Mouse (Mus musculus) midbrain, embryonic 12.5 days (tissue): ENCODE results near the gene 3100002H09Rik. TPM values are rescaled to one million over a fixed set of nuclear protein-coding genes. Genes with fewer than 3 reads are reported as not detected.

Source experiments
- ATAC-seq: fragments of 200-750 bp; cut with Nextera tagmentation; 2 replicates; pipeline ENCODE4 v1.8.0; 2017; ENCODE audit warnings: low read depth, moderate TSS enrichment, moderate library complexity; ENCODE audit not compliant: low FRiP score
- H3K27ac ChIP-seq: fragments of 300-500 bp; sonication (generic); replicated peaks from 2 replicates; pipeline ENCODE4 v1.5.1; 2016; ENCODE audit warnings: mild to moderate bottlenecking
- H3K27me3 ChIP-seq: fragments of 300-500 bp; sonication (generic); 2 replicates; pipeline ENCODE4 v1.6.1; 2016; ENCODE audit warnings: mild to moderate bottlenecking
- H3K36me3 ChIP-seq: fragments of 300-500 bp; sonication (generic); 2 replicates; pipeline ENCODE4 v1.6.1; 2016
- H3K4me1 ChIP-seq: fragments of 300-500 bp; sonication (generic); 2 replicates; pipeline ENCODE4 v1.6.1; 2016
- H3K4me2 ChIP-seq: fragments of 300-500 bp; sonication (generic); replicated peaks from 2 replicates; pipeline ENCODE4 v1.6.1; 2016; ENCODE audit warnings: mild to moderate bottlenecking, moderate library complexity
- H3K4me3 ChIP-seq: fragments of 300-500 bp; sonication (generic); 2 replicates; pipeline ENCODE4 v1.5.1; 2016; ENCODE audit warnings: mild to moderate bottlenecking
- H3K9ac ChIP-seq: fragments of 300-500 bp; sonication (generic); replicated peaks from 2 replicates; pipeline ENCODE4 v1.6.1; 2016; ENCODE audit warnings: mild to moderate bottlenecking, moderate library complexity
- H3K9me3 ChIP-seq: fragments of 300-500 bp; sonication (generic); 2 replicates; pipeline ENCODE4 v1.6.1; 2016; ENCODE audit warnings: mild to moderate bottlenecking
- whole genome bisulfite sequencing: fragments of 180-500 bp; shearing (Covaris S2); methylation state at CpG from one replicate; pipeline ENCODE4 v1.1.7; 2016; 5-methylcytosine and 5-hydroxymethylcytosine counted together
- polyA plus RNA-seq: library from polyadenylated mRNA; unstranded; fragments of >200 nt; fragmentation: Nextera tagmentation; extraction: Ambion mirVana; gene quantifications from 2 replicates; pipeline ENCODE4 v1.2.1, GENCODE M21; 2016

3100002H09Rik gene
- 1.1 and 1.6 TPM in 2 replicates for polyA plus RNA-seq

GRCm38 (mm10) chr4:124610703-124611102 is at the start of gene 3100002H09Rik:
Gene 3100002H09Rik, minus strand, starts transcription at chr4:124610803.
- Histone ChIP-seq H3K4me2 (no peak within 1 kb of the TSS), H3K9ac (no peak within 1 kb of the TSS), H3K27ac (no peak within 1 kb of the TSS), H3K4me1 (peaks cover 12% of the 10 kb centered on the region), H3K4me3 (no peak within 1 kb of the TSS), H3K36me3 (no peaks in the 10 kb centered on the region), H3K9me3 (no peaks in the 10 kb centered on the region), H3K27me3 (peaks cover 22% of the 10 kb centered on the region; the same call in 1 of the 2 replicates)
- 78% methylated on average over 2 of the region's 2 CpGs for WGBS
- ATAC-seq = no peak

- Histone ChIP-seq H3K27me3 (peaks cover 86% of the 10 kb centered on the region), H3K9me3 (no peaks in the 10 kb centered on the region), H3K9ac (peak overlapping the region; percentile 81), H3K4me3 (peak overlapping the region; percentile 53), H3K4me1 (peaks cover 60% of the 10 kb centered on the region), H3K4me2 (peak overlapping the region; percentile 95), H3K36me3 (no peaks in the 10 kb centered on the region), H3K27ac (peak overlapping the region; percentile 54; the same call in 1 of the 2 replicates)
- under 1% methylated on average over 61 of the region's 68 CpGs for WGBS
- no peak for ATAC-seq
These were observed 48.9 kb upstream of the 3100002H09Rik start for GRCm38 (mm10) chr4:124659251-124660217.

GRCm38 (mm10) chr4:124658412-124658851 is 47.8 kb upstream of the 3100002H09Rik start:
- Histone ChIP-seq H3K9ac (peak overlapping the region; percentile 63), H3K4me3 (peak overlapping the region; percentile 53), H3K27me3 (peaks cover 86% of the 10 kb centered on the region), H3K9me3 (no peaks in the 10 kb centered on the region), H3K4me1 (peaks cover 51% of the 10 kb centered on the region), H3K36me3 (no peaks in the 10 kb centered on the region), H3K4me2 (peak overlapping the region; percentile 95), H3K27ac (peak overlapping the region; percentile 73)
- WGBS = under 1% methylated on average over 39 of the region's 39 CpGs
- ATAC-seq = no peak

GRCm38 (mm10) chr4:124657781-124658180 is 47.2 kb upstream of the 3100002H09Rik start:
- Histone ChIP-seq H3K4me3 (peak overlapping the region; percentile 53), H3K4me1 (peaks cover 55% of the 10 kb centered on the region), H3K4me2 (peak overlapping the region; percentile 95), H3K9me3 (no peaks in the 10 kb centered on the region), H3K36me3 (no peaks in the 10 kb centered on the region), H3K27ac (peak overlapping the region; percentile 73), H3K27me3 (peaks cover 84% of the 10 kb centered on the region), H3K9ac (peak overlapping the region; percentile 63)
- peak; percentile 24; the same call in 1 of the 2 replicates for ATAC-seq
- WGBS = 2% methylated on average over 57 of the region's 61 CpGs

- H3K9ac ChIP-seq = peak overlapping the region; percentile 63
- no peaks in the 10 kb centered on the region for H3K9me3 ChIP-seq
- peaks cover 62% of the 10 kb centered on the region for H3K4me1 ChIP-seq
- WGBS = under 1% methylated on average over 69 of the region's 92 CpGs
- peak overlapping the region; percentile 53 for H3K4me3 ChIP-seq
- no peaks in the 10 kb centered on the region for H3K36me3 ChIP-seq
- ATAC-seq = peak; percentile 91
- peak overlapping the region; percentile 64 for H3K27ac ChIP-seq
- peaks cover 77% of the 10 kb centered on the region for H3K27me3 ChIP-seq
- H3K4me2 ChIP-seq = peak overlapping the region; percentile 95
These were observed 46.4 kb upstream of the 3100002H09Rik start for GRCm38 (mm10) chr4:124656854-124657650.

GRCm38 (mm10) chr4:124656518-124656853 is 45.9 kb upstream of the 3100002H09Rik start, which contains the start of gene Pou3f1:
Gene Pou3f1, plus strand, starts transcription at chr4:124656807.
- 0% methylated on average over 15 of the region's 15 CpGs for WGBS
- Histone ChIP-seq H3K9ac (peak within 1 kb of the TSS; percentile 63), H3K27ac (peak within 1 kb of the TSS; percentile 73), H3K27me3 (peaks cover 74% of the 10 kb centered on the region), H3K36me3 (no peaks in the 10 kb centered on the region), H3K4me1 (peaks cover 63% of the 10 kb centered on the region), H3K4me2 (peak within 1 kb of the TSS; percentile 95), H3K4me3 (peak within 1 kb of the TSS; percentile 53), H3K9me3 (no peaks in the 10 kb centered on the region)
- ATAC-seq = no peak

GRCm38 (mm10) chr4:124652886-124653285 is 42.3 kb upstream of the 3100002H09Rik start:
- Histone ChIP-seq H3K4me2 (peak overlapping the region; percentile 27), H3K27me3 (peaks cover 77% of the 10 kb centered on the region), H3K9ac (peak overlapping the region; percentile 34; the same call in 1 of the 2 replicates), H3K4me3 (no peak overlapping the region), H3K4me1 (peaks cover 48% of the 10 kb centered on the region), H3K9me3 (no peaks in the 10 kb centered on the region), H3K27ac (peak overlapping the region; percentile 65), H3K36me3 (no peaks in the 10 kb centered on the region)
- no peak for ATAC-seq
- WGBS = 3% methylated on average over 9 of the region's 9 CpGs

- ATAC-seq = no peak
- no peaks in the 10 kb centered on the region for H3K9me3 ChIP-seq
- peaks cover 57% of the 10 kb centered on the region for H3K27me3 ChIP-seq
- H3K4me2 ChIP-seq = no peak overlapping the region
- H3K36me3 ChIP-seq = no peaks in the 10 kb centered on the region
- no peak overlapping the region for H3K4me3 ChIP-seq
- 36% methylated on average over 5 of the region's 5 CpGs for WGBS
- peaks cover 36% of the 10 kb centered on the region for H3K4me1 ChIP-seq
- no peak overlapping the region for H3K9ac ChIP-seq
- H3K27ac ChIP-seq = no peak overlapping the region
These were observed 37.3 kb upstream of the 3100002H09Rik start for GRCm38 (mm10) chr4:124647909-124648308.

- 21% methylated on average over 8 of the region's 8 CpGs for WGBS
These were observed 36.0 kb upstream of the 3100002H09Rik start for GRCm38 (mm10) chr4:124646591-124646990.

GRCm38 (mm10) chr4:124644974-124645433 is 34.4 kb upstream of the 3100002H09Rik start:
- ATAC-seq = no peak
- H3K27me3 ChIP-seq = peaks cover 59% of the 10 kb centered on the region
- 11% methylated on average over 3 of the region's 3 CpGs for WGBS
- no peaks in the 10 kb centered on the region for H3K9me3 ChIP-seq
- H3K4me2 ChIP-seq = no peak overlapping the region
- H3K9ac ChIP-seq = no peak overlapping the region
- H3K4me1 ChIP-seq = peaks cover 23% of the 10 kb centered on the region
- no peak overlapping the region for H3K4me3 ChIP-seq
- no peak overlapping the region for H3K27ac ChIP-seq
- no peaks in the 10 kb centered on the region for H3K36me3 ChIP-seq

More at GRCm38 (mm10) chr4:124646591-124646990, 36.0 kb upstream of the 3100002H09Rik start:
- Histone ChIP-seq H3K27ac (no peak overlapping the region), H3K27me3 (peaks cover 60% of the 10 kb centered on the region), H3K9me3 (no peaks in the 10 kb centered on the region), H3K4me1 (peaks cover 23% of the 10 kb centered on the region), H3K9ac (no peak overlapping the region), H3K4me2 (no peak overlapping the region), H3K36me3 (no peaks in the 10 kb centered on the region), H3K4me3 (no peak overlapping the region)
- ATAC-seq = no peak

- peaks cover 50% of the 10 kb centered on the region for H3K27me3 ChIP-seq
- H3K4me2 ChIP-seq = no peak overlapping the region
- no peak overlapping the region for H3K27ac ChIP-seq
- whole genome bisulfite sequencing = 96% methylated on average over 9 of the region's 9 CpGs
- H3K9ac ChIP-seq = no peak overlapping the region
- H3K36me3 ChIP-seq = no peaks in the 10 kb centered on the region
- H3K4me1 ChIP-seq = peaks cover 29% of the 10 kb centered on the region
- H3K4me3 ChIP-seq = no peak overlapping the region
- ATAC-seq = no peak
- H3K9me3 ChIP-seq = no peaks in the 10 kb centered on the region
These were observed 33.3 kb upstream of the 3100002H09Rik start for GRCm38 (mm10) chr4:124643859-124644258.
